Mouse (Mus musculus) intestine, postnatal 0 days (tissue): Measurements from ENCODE around the gene Zfp326. TPM values are rescaled to one million over a fixed set of nuclear protein-coding genes. Genes with fewer than 3 reads are reported as not detected.
A peak's percentile ranks its signal among the peaks of the same experiment; 100 is the strongest.

Source experiments
- ATAC-seq: fragments of 200-750 bp; cut with Nextera tagmentation; 2 replicates; pipeline ENCODE4 v1.8.0; 2017; ENCODE audit warnings: mild to moderate bottlenecking, moderate TSS enrichment, moderate library complexity
- H3K27ac ChIP-seq: fragments of 300-500 bp; sonication (generic); 2 replicates; pipeline ENCODE4 v1.5.1; 2014; ENCODE audit warnings: mild to moderate bottlenecking, low read depth, low read length, moderate library complexity
- H3K27me3 ChIP-seq: fragments of 300-500 bp; sonication (generic); replicated peaks from 2 replicates; pipeline ENCODE4 v1.6.1; 2014; ENCODE audit warnings: low read length, mixed read lengths; ENCODE audit not compliant: control insufficient read depth, insufficient read depth
- H3K36me3 ChIP-seq: fragments of 300-500 bp; sonication (generic); 2 replicates; pipeline ENCODE4 v1.6.1; 2014; ENCODE audit warnings: mild to moderate bottlenecking, moderate library complexity; ENCODE audit not compliant: control insufficient read depth, insufficient read depth
- H3K4me1 ChIP-seq: fragments of 300-500 bp; sonication (generic); replicated peaks from 2 replicates; pipeline ENCODE4 v1.6.1; 2014; ENCODE audit warnings: antibody characterized with exemption, low read length, mixed read lengths; ENCODE audit not compliant: control insufficient read depth, insufficient read depth
- H3K4me2 ChIP-seq: fragments of 300-500 bp; sonication (generic); replicated peaks from 2 replicates; pipeline ENCODE4 v1.6.1; 2014; ENCODE audit warnings: low read depth, mild to moderate bottlenecking, moderate library complexity
- H3K4me3 ChIP-seq: fragments of 300-500 bp; sonication (generic); 2 replicates; pipeline ENCODE4 v1.5.1; 2014; ENCODE audit warnings: low read depth, low read length
- H3K9ac ChIP-seq: fragments of 300-500 bp; sonication (generic); 2 replicates; pipeline ENCODE4 v1.6.1; 2014; ENCODE audit warnings: mild to moderate bottlenecking, low read depth, low read length
- H3K9me3 ChIP-seq: fragments of 300-500 bp; sonication (generic); 2 replicates; pipeline ENCODE4 v1.6.1; 2016; ENCODE audit warnings: mixed run types; ENCODE audit not compliant: control insufficient read depth
- CTCF ChIP-seq: sonication (generic); IDR thresholded peaks from 2 replicates; pipeline ENCODE4 v1.5.1; 2016; ENCODE audit warnings: low read depth, mild to moderate bottlenecking, control low read depth, antibody characterized with exemption, moderate library complexity
- WGBS: fragments of 180-500 bp; shearing (Covaris S2); extraction: QIAGEN DNeasy Blood & Tissue Kit; methylation state at CpG from one replicate; pipeline ENCODE4 v1.1.7; 2014; 5-methylcytosine and 5-hydroxymethylcytosine counted together
- polyA plus RNA-seq: library from polyadenylated mRNA; unstranded; fragments of >200 nt; fragmentation: Nextera tagmentation; extraction: Ambion mirVana; gene quantifications from 2 replicates; pipeline ENCODE4 v1.2.1, GENCODE M21; 2015

The Zfp326 gene
- polyA plus RNA-seq, 1 experiment from 2014 or later, result 19.9 TPM

GRCm38 (mm10) chr5:105922818-105923487, 46.6 kb downstream of the Zfp326 start:
- H3K9me3 ChIP-seq, result no peaks in the 10 kb centered on the region
- ATAC-seq, result no peak
- H3K4me1 ChIP-seq, result no peaks in the 10 kb centered on the region
- WGBS, result 79% methylated on average over 12 of the region's 12 CpGs
- H3K4me2 ChIP-seq, result no peak overlapping the region
- no peak overlapping the region for H3K27ac ChIP-seq
- H3K27me3 ChIP-seq, result no peaks in the 10 kb centered on the region
- no peak overlapping the region for H3K4me3 ChIP-seq
- H3K36me3 ChIP-seq, result no peaks in the 10 kb centered on the region; the same call in 1 of the 2 replicates
- no peak for TF ChIP-seq CTCF
- H3K9ac ChIP-seq, result no peak overlapping the region

GRCm38 (mm10) chr5:105924347-105924746, 48.0 kb downstream of the Zfp326 start:
- 86% methylated on average over 8 of the region's 8 CpGs for WGBS
- no peaks in the 10 kb centered on the region for H3K36me3 ChIP-seq

GRCm38 (mm10) chr5:105925568-105926255, 49.3 kb downstream of the Zfp326 start:
- H3K9me3 ChIP-seq, result no peaks in the 10 kb centered on the region
- no peak overlapping the region for H3K9ac ChIP-seq
- TF ChIP-seq CTCF, result peak; percentile 63
- no peaks in the 10 kb centered on the region for H3K27me3 ChIP-seq
- H3K36me3 ChIP-seq, result no peaks in the 10 kb centered on the region
- H3K4me2 ChIP-seq, result no peak overlapping the region
- H3K4me1 ChIP-seq, result no peaks in the 10 kb centered on the region
- no peak; the same call in 1 of the 2 replicates for ATAC-seq
- H3K27ac ChIP-seq, result no peak overlapping the region
- H3K4me3 ChIP-seq, result no peak overlapping the region
- 56% methylated on average over 14 of the region's 14 CpGs for WGBS

More at GRCm38 (mm10) chr5:105924347-105924746, 48.0 kb downstream of the Zfp326 start:
- no peak overlapping the region for H3K4me3 ChIP-seq
- no peaks in the 10 kb centered on the region for H3K27me3 ChIP-seq
- ATAC-seq, result no peak
- no peak overlapping the region for H3K4me2 ChIP-seq
- H3K9ac ChIP-seq, result no peak overlapping the region
- no peaks in the 10 kb centered on the region for H3K9me3 ChIP-seq
- no peak for TF ChIP-seq CTCF
- H3K27ac ChIP-seq, result no peak overlapping the region
- no peaks in the 10 kb centered on the region for H3K4me1 ChIP-seq

DNA sequence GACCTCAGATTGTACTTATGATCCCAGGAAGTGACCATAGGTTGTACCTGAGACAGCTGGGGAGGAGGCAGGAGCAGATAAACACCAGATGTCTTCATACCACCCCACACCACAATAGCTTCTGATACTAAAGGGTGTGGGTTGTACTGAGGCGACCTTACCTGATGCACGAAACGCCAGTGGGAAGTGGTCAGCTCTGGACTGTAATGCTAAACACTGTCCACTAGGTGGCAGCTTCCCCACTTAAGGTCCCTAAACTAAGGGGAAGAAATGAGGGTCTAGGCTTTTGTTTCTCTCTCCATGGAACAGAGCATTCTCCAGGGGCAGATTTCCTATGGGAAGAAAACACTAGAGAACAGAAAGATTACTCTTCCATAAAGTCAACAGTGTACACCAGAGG, 53.9 kb downstream of the Zfp326 start:
- TF ChIP-seq CTCF, result peak; percentile 73
- Histone ChIP-seq H3K36me3 (no peaks in the 10 kb centered on the region), H3K4me1 (no peaks in the 10 kb centered on the region), H3K9me3 (no peaks in the 10 kb centered on the region), H3K9ac (no peak overlapping the region), H3K27ac (no peak overlapping the region), H3K4me3 (no peak overlapping the region), H3K27me3 (no peaks in the 10 kb centered on the region), H3K4me2 (no peak overlapping the region)
- WGBS, result 25% methylated on average over 3 of the region's 3 CpGs
- ATAC-seq, result no peak

- no peak overlapping the region for H3K27ac ChIP-seq
- no peak overlapping the region for H3K4me2 ChIP-seq
- TF ChIP-seq CTCF, result no peak
- no peaks in the 10 kb centered on the region for H3K36me3 ChIP-seq
- H3K27me3 ChIP-seq, result no peaks in the 10 kb centered on the region
- 100% methylated on average over 1 of the region's 1 CpGs for WGBS
- no peak overlapping the region for H3K4me3 ChIP-seq
- 0 out of 2 replicates have a peak, but pooled peaks have one; percentile 13 for ATAC-seq
- no peaks in the 10 kb centered on the region for H3K4me1 ChIP-seq
- H3K9me3 ChIP-seq, result no peaks in the 10 kb centered on the region
- H3K9ac ChIP-seq, result no peak overlapping the region
These were observed 56.0 kb downstream of the Zfp326 start for GRCm38 (mm10) chr5:105932392-105932791.

GRCm38 (mm10) chr5:105941951-105942350, 65.6 kb downstream of the Zfp326 start:
- H3K36me3 ChIP-seq, result no peaks in the 10 kb centered on the region
- ATAC-seq, result no peak
- H3K4me1 ChIP-seq, result no peaks in the 10 kb centered on the region
- no peak for TF ChIP-seq CTCF
- no peaks in the 10 kb centered on the region for H3K27me3 ChIP-seq
- no peak overlapping the region for H3K9ac ChIP-seq
- 80% methylated on average over 2 of the region's 2 CpGs for WGBS
- no peak overlapping the region for H3K4me3 ChIP-seq
- H3K4me2 ChIP-seq, result no peak overlapping the region
- H3K9me3 ChIP-seq, result no peaks in the 10 kb centered on the region
- no peak overlapping the region for H3K27ac ChIP-seq

Other genes with a start within 250 kb of the Zfp326 start
- gene Lrrc8d, start 176.6 kb upstream of the Zfp326 start, polyA plus RNA-seq, result 14.5 and 15.3 TPM in 2 replicates